Mouse (Mus musculus): ENCODE measurements around the gene Gm13124.
"Not testable (repeated sequence)": the region's sequence is repeated elsewhere in the genome, so short reads cannot be mapped to it uniquely, and the experiment has no call there.

Gene Gm13124

DNA sequence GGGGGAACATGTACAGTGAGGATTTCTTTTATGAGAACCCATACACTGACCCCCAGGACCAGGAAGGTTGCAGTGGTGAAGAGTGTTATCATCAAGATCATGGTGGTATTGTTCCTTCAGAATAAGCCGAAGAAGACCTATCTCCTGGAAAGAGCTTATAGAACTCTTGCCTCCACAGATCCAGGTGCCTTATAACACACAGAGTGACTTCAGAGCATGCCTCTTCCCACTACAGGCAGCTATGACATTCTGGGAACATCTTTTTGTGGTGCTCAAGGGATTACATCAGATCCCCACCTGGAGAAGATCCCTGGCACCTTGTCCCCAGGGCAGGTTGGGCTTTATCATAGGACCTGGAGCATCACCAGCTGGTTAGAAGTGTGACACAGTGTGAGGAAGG, at the start of gene Gm13124:
Gene Gm13124 (minus strand): TSS at position 101 of the 400 bp plus-strand sequence.
- DNase-seq = no peak

DNA sequence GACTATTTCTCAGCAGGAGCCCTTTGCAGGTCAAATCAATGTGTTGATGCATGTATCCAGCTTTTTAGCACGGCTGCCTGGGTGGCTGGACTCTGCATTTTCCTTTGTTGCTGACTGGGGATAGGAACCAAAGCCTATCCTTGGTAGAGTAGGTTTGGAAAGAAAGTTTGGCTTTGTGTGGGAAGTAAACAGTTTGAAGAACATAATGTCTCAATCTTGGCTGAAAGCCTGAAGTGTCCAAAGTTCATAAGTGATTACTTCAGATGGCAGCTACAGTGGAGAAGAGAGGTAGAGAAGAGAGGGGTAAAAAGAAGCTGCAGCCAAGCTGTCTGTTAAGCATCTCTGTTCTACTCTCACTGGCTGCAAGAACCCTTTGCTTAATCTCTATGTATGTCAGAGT, 49.7 kb upstream of the Gm13124 start:
- DNase-seq = peak; percentile 82

GRCm38 (mm10) chr4:144613407-144613806, 48.5 kb upstream of the Gm13124 start, which contains the start of gene Aadacl4:
Aadacl4 (plus strand) TSS chr4:144613707.
- DNase-seq = no peak

DNA sequence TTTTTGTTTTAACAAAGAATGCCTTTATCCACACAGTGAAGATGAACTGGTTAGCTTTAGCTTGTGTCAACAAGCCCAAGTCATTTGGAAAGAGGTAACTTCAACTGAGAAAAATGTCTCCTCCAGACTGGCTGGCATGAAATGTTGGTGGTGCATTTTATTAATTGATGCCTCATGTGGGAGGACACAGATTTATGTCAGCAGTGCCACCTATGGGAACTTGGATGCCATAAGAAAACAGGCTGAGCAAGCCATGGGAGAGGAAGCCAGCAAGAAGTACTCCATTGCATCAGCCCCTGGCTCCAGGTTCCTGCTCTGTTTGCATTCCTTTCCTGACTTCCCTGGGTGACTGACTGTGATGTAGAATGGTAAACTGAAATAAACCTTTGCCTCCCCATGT, 27.9 kb upstream of the Gm13124 start:
- no peak for DNase-seq

GRCm38 (mm10) chr4:144586207-144586606, 21.3 kb upstream of the Gm13124 start:
- DNase-seq = not testable (repeated sequence)

DNA sequence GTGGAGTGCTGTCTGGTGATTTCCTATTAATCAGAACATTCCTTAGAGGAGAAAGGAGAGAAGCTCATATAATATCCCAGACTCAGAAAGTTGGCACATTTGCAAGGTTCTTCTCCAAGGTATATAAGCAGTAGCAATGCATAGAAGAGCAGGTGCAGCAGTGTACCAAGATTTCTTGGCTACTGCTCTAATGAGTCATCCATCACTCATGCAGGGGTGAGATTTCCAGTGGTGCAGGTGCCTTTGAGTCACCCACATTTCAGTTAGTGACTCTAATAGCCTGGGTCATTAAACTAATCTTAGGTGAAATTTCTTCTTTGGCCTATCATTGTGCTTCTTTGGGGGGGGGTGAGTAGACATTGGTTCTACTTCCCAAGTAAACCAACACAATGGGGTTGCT, 2.8 kb upstream of the Gm13124 start:
- DNase-seq = no peak

DNA sequence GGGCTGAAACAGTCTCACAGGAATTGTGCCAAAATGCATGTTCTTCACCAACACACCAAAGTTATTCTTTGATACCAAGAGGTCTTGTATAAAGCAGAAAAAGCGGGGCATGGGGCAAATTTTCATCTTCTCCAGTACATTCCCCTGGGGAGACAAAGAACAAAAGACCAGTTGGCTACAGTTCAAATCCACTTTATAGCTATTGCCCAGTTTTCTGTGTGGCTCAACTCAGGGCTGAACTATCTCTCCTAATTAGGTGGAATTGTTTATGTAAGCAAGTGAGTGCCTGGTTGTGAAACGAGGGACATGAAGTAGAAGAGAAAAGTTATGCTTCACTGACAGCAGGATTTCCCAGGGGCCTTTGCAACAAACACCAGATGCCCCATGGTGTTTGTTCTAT, 3.7 kb downstream of the Gm13124 start:
- DNase-seq = no peak

DNA sequence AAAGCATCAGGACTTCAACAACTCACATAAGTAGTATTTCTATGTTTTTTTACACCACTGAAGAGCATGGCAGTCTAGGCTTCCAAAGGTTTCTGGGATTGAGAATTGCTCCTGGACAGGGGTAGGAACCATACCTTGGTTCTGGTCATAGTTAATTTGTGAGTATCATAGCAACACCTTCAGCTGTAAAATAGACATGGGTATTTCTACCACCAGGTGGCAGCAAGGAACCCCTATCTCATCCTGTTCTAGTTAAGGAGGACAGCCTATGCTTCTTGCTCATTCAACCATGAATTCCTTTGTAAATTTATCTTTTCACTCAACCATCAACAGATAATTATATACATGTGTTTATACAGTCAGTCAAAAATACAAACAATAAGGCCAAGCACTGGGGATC, 5.1 kb downstream of the Gm13124 start:
- DNase-seq = peak; percentile 61

DNA sequence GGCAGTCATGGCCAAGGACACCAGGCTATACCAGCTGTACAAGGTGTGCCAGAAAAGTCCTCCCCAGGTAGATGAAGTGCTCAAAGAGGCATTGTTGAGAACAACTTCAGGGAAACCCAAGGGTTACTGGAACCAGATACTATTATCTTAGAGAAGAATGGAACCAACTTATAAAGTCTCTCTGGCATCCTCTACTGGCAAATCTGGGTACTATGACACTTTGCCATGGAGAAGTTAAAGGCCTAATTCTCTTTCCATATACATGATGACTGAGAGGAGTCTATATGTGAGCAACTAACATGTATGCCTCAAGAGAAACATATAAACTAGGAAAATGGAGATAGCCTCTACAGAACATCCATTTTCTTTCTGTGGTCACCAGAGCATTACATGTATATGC, 13.8 kb downstream of the Gm13124 start:
- no peak for DNase-seq

DNA sequence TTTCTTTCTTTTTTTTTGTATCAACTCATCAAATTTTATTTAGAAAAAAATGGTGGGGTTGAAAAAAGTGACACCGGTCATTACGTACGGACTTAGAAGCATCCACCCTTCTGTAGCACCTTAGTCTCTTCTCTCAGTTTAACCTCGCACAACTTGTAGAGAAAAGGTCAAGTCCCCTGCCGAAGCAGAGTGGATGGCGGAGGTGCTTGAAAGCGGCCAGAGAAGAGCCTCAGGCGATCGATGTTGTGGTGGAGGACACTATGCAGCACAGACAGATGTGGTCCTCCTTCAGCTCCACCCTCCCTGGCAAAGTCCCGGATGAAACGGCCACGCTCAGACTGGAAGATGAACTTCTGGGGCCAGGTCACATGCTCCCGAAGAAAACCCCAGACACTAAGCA, 19.6 kb downstream of the Gm13124 start:
- not testable (repeated sequence) for DNase-seq

- no peak for DNase-seq
Observed at GRCm38 (mm10) chr4:144544689-144545088, 20.2 kb downstream of the Gm13124 start.

DNA sequence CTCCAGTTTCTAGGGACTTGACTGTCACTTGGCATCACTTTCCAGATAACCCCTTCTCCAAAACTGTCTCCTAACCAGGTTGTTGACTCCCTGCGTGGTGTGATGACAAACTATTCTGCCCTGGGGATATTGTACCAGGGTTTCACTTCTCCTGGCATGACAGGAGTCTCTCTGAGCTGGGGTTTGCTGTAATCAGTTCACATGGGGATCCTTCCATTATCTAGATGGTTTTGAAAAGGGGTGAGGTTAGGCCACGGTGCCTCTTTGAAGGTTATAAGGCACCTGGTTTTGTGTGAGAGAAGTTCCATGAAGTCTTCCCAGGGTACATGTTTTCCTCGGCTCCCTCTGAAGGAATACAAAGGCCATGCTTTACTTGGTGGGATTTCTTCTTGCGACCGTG, 45.4 kb downstream of the Gm13124 start, which contains the start of gene 9430007A20Rik:
Gene 9430007A20Rik (plus strand): TSS at position 301 of the 400 bp plus-strand sequence.
- DNase-seq = no peak

GRCm38 (mm10) chr4:144506518-144506917, 58.4 kb downstream of the Gm13124 start:
- DNase-seq = peak; percentile 11
